Mouse (Mus musculus): Measurements from ENCODE around the gene Fbxl8.

Gene Fbxl8

GRCm38 (mm10) chr8:105303396-105303795, 38.9 kb downstream of the Fbxl8 start:
- in situ Hi-C loops (cut with MboI, MseI), result no loop called here

- in situ Hi-C loops (cut with MboI, MseI), result no loop called here
Observed at GRCm38 (mm10) chr8:105303874-105304273, 39.4 kb downstream of the Fbxl8 start.

- in situ Hi-C loops (cut with MboI, MseI), result no loop called here
Observed at GRCm38 (mm10) chr8:105304325-105305210, 40.1 kb downstream of the Fbxl8 start.

- in situ Hi-C loops (cut with MboI, MseI), result no loop called here
Observed at GRCm38 (mm10) chr8:105305211-105306145, 41.0 kb downstream of the Fbxl8 start, which contains the start of gene Elmo3. Gene Elmo3, plus strand, starts transcription at chr8:105305601.

GRCm38 (mm10) chr8:105306146-105306691, 41.8 kb downstream of the Fbxl8 start:
- in situ Hi-C loops (cut with MboI, MseI), result no loop called here

- in situ Hi-C loops (cut with MboI, MseI), result no loop called here
Observed at GRCm38 (mm10) chr8:105307670-105308069, 43.2 kb downstream of the Fbxl8 start.

- in situ Hi-C loops (cut with MboI, MseI), result no loop called here
Observed at GRCm38 (mm10) chr8:105308428-105308827, 44.0 kb downstream of the Fbxl8 start.

GRCm38 (mm10) chr8:105309142-105309847, 44.8 kb downstream of the Fbxl8 start:
- in situ Hi-C loops (cut with MboI, MseI), result no loop called here

- in situ Hi-C loops (cut with MboI, MseI), result no loop called here
Observed at GRCm38 (mm10) chr8:105310118-105310517, 45.7 kb downstream of the Fbxl8 start.

- in situ Hi-C loops (cut with MboI, MseI), result no loop called here
Observed at GRCm38 (mm10) chr8:105311718-105312117, 47.3 kb downstream of the Fbxl8 start.

GRCm38 (mm10) chr8:105312891-105313481, 48.5 kb downstream of the Fbxl8 start:
- in situ Hi-C loops (cut with MboI, MseI), result no loop called here

- in situ Hi-C loops (cut with MboI, MseI), result no loop called here
Observed at GRCm38 (mm10) chr8:105313622-105314402, 49.4 kb downstream of the Fbxl8 start.

GRCm38 (mm10) chr8:105315073-105315769, 50.8 kb downstream of the Fbxl8 start:
- in situ Hi-C loops (cut with MboI, MseI), result no loop called here

- in situ Hi-C loops (cut with MboI, MseI), result no loop called here
Observed at GRCm38 (mm10) chr8:105317941-105318340, 53.5 kb downstream of the Fbxl8 start.

- in situ Hi-C loops (cut with MboI, MseI), result no loop called here
Observed at GRCm38 (mm10) chr8:105318662-105319190, 54.3 kb downstream of the Fbxl8 start.
